Mouse (Mus musculus) urinary bladder, postnatal 36 days (tissue): ENCODE measurements around the gene Krtcap2.

Source experiments
- DNase-seq, 2 experiments: peaks; one replicate each; pipeline ENCODE4 v3.0.0; 2022; ENCODE audit warnings: low spot score in 2 of 2, mixed read lengths in 1 of 2

The Krtcap2 gene

DNA sequence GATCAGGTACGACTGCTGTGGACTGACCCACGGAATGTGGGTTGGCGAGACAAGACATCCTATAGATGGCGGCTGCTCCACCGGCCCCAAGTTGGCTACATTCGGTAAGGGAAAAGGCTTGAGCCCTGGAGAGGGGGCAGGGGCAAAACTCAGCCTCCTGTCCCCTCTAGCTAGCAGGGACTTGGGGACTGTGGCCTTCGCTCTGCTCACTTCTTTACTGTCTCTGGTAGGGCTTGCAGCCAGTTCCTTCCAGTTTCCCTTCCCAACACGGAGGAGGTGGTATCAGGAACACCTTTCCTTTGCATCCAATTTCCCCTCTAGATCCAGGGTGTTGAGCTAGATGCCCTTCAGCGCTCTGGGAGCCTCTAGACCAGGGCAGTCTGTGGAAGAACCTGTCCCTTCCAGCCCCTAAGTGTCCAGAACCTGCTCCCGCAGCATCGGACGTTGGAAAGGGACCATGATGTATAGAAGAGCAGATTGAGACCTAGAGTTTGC, 20.4 kb upstream of the Krtcap2 start:
- no peak for DNase-seq

DNA sequence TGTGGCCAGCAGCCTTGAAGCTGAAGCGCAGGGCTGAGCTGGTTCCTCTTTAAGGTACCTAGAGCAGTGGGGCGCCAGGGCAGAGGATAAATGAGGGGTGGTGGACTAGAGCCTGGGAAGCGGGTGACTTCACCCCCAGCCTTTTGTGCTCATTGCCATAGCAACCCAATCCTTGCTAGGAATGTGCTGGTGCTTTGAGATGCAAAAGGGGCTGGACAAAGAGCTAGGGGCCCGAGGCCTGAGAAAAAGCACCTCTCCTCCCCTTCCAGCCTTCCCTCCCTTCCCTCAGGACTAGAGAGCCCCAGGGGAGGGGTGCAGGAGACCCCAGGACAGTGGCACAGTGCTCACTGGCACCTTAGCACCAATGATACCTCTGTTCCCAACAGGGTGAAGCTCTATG, 19.8 kb upstream of the Krtcap2 start:
- no peak for DNase-seq

DNA sequence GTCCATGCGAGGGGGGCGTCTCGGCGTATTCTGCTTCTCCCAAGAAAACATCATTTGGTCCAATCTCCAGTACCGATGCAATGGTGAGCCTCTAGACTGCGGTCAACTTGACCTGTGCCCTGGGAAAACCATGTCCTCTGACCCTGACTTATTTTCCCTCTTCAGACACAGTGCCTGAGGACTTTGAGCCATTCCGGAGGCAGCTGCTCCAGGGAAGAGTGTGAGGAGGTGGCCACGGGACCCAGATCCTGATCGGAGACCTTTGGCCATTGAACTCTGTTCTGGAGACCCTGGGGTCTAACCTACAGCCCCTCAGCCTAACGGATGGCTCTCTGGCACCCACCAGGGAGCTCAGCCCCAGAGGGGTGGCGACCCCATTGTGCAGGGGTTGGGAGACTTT, 19.4 kb upstream of the Krtcap2 start:
- DNase-seq, result no peak

DNA sequence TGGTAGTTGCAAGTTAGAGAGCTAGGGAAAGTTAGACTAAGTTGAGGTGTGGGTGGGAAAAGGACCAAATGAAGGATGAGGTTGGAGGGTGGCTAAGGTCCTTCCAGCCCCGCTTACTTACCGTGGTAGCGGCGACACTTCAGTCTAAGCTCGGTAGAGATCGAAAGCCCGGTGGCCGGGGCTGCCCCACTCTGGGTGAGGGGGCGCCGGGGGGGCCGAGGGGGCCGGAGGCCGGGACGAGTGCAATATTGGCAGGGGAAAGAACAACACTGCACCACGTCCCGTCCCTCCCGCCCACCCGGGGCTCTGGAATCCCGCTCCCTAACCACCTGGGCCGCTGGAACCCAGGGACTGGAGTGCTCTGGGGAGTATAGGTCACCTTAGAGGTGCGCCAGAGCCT, 18.9 kb upstream of the Krtcap2 start, which contains the start of gene Mtx1:
TSS of gene Mtx1 (minus strand) at position 189 of the 400 bp plus-strand sequence.
- no peak for DNase-seq

DNA sequence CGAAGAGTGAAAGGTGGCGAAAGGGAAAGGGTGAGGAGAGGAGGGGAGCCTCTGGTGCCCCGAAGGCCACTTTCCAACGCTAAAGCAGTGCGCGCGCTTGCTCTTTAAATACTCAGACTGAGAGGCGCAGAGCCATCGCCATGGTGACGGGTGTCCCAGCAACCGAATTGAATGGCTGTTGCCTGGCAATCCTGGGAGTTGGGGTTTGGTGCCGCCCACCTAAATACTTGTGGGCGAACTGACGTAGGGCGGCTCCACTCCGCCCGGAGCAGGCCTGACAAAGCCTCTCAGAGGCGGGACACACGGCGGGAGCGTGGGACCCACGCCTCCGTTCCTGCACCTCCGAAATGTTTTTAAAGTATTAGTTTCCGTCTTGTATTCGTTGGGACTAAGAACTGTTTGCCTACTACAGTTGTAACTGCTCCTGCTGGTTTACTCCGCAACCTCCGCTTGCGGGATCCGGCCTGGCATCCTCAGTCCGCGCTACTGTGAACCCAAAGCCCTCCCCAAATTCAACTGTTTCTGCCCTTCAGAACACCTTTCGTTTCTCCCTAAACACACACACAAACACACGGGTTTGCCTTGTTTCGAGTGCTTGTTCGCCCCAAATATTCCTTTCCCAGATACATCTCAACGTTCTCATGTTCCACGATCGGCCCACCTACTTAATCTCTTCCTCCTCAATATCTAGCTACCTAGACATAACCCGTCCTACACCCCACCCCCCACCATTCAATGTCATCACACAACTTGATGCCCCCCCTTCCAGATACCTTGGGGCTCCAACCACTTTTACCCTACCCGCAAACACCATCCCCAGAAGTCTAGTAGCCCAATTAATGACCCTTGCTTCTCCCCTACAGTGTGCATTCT, 18.2 kb upstream of the Krtcap2 start:
- peak; percentile 71 to 80 for DNase-seq

DNA sequence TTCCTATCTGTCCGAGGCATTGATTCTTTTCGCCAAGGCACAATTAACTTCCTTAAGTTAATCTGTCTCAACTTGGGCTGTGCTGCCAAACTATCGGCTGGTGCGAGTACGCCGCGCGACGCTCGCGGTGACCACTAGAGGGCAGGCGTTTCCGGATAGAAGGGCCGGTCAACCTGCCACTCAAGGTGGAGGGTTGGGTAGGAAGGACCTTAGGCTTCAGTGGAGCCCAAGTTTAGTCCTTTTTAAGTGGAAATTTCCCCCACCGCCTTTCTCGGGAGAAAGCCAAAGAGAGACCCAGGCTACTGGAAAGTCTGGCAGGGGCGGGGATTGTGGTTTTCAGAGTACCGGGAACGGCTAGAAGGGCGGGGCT, 17.6 kb upstream of the Krtcap2 start:
- peak; percentile 83 to 88 for DNase-seq

DNA sequence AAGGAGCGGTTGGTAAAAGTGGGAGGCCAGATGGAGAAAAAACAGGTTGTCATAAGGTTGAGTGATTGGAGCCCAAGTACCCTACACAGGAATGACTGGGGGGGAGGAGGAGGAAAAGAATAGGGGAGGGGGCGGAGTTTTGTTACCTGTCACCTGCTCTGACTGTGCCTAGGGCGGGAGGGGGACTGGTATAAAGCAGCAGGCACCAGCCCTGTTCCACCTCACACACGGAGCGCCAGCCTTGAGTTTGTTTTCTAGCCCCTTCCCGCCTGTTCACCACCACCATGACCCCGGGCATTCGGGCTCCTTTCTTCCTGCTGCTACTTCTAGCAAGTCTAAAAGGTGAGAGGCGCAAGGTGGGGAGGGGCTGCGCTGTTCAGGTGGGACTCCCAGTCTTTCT, 16.9 kb upstream of the Krtcap2 start, which contains the start of gene Muc1:
TSS of gene Muc1 (plus strand) at position 222 of the 400 bp plus-strand sequence.
- DNase-seq, result no peak

DNA sequence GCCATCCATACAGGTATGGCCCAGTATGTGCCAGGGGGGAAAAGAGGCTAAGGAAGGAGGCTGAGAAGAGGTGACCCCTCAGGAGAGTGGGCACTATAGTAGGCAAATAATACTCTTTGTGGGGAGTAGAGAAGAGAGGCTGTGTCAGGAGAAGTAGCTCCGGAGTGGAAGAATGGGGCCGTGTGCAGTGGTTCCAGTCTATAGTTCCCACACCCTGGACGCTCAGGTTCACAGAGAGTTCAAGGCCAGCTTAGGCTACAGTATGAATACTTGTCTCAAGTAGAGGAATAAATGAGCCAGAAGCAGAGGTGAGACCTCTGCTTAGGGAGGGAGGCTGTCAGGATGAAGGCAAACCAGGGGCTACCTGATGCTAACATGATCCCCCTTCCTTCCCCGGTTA, 16.5 kb upstream of the Krtcap2 start:
- no peak for DNase-seq

DNA sequence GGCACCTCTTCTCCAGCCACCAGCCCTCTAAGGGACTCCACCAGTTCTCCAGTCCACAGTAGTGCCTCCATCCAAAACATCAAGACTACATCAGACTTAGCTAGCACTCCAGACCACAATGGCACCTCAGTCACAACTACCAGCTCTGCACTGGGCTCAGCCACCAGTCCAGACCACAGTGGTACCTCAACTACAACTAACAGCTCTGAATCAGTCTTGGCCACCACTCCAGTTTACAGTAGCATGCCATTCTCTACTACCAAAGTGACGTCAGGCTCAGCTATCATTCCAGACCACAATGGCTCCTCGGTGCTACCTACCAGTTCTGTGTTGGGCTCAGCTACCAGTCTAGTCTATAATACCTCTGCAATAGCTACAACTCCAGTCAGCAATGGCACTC, 15.2 kb upstream of the Krtcap2 start:
- DNase-seq, result no peak

DNA sequence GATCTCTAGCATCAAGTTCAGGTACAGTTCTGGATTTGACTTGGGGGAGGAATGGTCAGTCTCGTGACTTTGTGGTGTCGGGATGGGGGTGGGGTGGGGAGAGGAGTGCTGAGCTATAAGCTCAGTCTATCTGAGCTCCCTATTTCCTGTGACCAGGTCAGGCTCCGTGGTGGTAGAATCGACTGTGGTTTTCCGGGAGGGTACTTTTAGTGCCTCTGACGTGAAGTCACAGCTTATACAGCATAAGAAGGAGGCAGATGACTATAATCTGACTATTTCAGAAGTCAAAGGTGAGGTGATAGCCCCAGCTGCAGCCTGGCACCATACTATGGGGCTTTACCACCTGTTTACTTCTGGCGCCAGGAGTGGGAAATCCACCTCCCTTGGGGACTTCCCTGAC, 14.4 kb upstream of the Krtcap2 start:
- no peak for DNase-seq

DNA sequence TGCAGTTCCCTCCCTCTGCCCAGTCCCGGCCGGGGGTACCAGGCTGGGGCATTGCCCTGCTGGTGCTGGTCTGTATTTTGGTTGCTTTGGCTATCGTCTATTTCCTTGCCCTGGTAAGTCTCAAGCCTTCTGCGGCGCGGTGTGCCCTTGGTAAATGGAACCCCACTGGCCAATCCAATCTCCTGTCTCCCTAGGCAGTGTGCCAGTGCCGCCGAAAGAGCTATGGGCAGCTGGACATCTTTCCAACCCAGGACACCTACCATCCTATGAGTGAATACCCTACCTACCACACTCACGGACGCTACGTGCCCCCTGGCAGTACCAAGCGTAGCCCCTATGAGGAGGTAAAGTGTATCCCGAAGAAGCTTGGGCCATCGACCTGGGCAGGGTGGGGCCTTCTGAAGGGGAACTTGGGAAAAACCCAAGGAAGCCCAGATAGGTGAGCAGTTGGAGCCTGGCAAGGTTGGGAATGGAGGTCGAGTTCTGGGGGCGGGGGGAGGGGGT, 13.9 kb upstream of the Krtcap2 start:
- no peak for DNase-seq

DNA sequence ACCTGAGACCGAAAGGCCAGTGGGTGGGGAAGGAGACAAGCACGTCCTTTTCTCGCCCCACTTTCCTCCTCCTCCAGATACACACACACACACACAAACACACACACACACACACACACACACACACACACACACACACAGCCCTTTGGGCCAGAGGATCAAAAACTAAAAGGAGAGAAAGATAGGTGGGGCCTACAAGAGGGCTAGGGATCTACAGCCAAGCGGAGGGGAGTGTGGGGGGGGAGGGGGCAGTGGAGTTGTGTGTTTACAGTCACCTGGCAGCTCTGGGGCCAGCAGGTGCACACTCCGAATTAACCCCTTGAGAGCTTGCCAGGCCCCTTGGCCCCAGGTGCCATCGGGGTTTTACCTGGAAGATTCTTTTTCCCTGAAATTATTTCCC, 13.2 kb upstream of the Krtcap2 start:
- DNase-seq, result no peak

DNA sequence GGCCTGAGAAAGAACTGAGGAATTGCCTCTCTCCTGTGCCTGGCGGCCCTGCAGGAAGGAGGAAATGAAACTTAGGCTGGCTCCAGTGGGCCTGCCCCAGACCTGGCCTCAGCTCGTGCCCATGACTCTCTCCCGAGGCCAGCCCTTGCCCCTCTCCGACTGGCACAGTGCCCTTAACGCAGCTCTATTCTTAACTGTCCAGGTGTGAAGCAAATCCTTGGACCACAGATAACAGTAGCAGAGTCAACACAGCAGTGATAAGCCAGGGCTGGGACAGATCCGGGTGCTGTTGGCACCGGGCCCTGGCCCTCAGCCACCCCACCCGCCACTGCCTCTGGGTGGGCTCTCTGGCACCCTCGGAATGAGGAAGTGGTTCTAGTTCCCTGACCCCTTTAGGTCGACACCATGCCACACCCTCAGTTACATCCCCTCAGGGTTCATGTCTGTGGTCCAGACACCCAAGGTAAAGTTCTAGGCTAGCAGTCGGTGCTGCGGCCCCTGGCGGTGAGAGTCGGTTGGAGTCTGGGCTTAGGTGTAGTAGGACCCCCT, 12.1 kb upstream of the Krtcap2 start:
- DNase-seq, result no peak

DNA sequence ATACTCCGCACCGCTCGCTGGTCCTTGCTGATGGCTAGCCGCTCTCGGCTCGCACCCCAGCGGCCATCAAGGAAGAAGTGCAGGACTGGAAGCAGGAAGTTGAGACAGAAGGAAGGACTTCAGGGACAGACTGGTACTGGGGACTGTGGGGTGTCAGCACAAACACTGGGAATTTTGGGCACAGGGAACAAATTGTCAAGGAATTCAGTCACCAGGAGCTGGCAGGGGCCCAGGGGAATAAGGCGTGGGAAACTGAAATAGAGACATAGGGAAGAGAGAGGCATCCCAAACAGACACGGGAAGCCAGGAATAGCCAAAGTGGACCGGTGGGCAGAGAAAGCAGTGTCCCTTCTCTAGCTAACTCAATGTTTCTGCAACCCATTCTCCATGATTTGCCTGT, 9.2 kb upstream of the Krtcap2 start:
- DNase-seq, result no peak

DNA sequence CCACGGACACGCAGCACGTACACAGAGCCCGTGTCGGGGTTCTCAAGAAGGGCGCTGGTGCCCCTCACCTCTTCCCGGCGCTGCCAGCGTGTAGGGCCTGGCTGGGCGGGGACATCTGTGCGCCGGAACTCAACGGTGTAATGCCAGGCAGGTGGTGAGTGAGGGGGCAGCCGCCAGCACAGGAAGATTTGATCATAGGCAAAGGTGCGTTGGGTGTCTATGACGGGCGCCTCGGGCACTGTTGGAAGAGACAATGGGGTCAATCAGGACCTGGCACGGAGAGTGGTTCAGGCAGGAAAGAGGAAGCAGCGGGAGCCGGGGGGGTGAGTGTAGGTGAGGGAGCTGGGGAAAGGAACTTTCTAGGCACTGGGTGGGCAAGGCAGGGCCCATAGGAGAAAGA, 8.1 kb upstream of the Krtcap2 start:
- DNase-seq, result no peak

DNA sequence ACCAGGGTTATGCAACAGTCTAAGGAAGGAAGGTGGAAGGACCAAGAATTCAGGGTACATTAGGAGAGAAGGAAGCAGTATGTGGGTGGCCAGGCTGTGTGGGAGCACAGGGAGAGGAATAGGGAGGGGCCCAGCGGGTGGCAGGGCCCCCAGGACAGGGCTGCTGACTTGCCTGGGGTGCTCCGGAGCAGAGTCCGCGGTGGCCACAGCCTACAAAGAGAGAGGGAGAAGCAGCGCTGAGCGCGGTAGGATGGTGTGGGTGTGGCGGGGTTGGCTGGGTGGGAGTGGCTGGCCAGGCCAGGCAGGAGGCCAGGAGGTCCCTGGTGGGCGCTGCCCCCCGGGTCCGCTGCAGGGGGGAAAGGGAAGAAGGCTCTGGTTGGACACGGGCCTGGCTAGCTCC, 7.3 kb upstream of the Krtcap2 start:
- no peak for DNase-seq

DNA sequence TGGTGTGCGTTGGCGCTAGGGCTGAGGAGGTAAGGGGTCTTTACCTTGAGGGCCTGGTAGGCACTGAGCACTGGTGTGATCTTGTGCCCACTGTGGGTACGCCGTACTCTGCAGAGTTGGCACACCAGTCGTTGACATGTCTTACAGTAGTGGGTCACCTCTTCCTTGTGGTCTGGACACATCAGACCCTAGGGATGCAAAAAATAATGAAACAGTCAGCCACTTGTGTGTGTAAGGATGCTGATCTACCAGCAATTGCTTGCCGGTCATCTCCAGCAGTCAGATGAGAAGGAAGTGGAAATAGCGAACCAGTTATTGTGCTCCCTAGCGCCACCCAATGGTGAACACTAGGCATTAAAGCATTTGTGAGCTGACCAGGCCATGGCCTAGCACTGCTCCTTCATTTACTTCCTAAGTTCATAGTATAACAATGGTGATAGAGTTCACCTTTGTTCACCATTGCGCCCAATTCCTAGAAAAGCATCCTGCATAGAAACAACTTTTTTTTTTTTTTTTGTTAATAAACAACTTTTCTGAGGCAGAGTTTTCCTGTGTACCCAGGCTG, 3.4 kb upstream of the Krtcap2 start:
- DNase-seq, result no peak

DNA sequence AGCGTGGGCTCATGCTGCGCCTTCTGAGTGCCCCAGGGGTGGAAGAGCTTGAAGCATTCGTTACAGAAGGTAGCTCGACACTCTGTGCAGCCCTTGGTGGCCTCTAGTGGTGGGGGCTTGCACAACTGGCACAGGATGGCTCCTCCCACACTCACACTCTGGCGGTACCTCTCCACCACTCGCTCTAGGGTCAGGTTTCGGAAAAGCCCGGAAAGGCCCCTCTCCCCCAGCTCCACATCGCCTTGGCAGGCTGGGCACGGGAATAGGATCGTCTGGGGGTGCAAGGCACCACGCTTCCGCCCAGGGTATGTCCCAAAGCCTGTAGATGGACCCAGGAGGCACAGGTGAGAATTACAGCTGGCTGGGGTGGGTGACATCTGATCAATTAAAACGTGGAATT, 2.2 kb upstream of the Krtcap2 start:
- no peak for DNase-seq

DNA sequence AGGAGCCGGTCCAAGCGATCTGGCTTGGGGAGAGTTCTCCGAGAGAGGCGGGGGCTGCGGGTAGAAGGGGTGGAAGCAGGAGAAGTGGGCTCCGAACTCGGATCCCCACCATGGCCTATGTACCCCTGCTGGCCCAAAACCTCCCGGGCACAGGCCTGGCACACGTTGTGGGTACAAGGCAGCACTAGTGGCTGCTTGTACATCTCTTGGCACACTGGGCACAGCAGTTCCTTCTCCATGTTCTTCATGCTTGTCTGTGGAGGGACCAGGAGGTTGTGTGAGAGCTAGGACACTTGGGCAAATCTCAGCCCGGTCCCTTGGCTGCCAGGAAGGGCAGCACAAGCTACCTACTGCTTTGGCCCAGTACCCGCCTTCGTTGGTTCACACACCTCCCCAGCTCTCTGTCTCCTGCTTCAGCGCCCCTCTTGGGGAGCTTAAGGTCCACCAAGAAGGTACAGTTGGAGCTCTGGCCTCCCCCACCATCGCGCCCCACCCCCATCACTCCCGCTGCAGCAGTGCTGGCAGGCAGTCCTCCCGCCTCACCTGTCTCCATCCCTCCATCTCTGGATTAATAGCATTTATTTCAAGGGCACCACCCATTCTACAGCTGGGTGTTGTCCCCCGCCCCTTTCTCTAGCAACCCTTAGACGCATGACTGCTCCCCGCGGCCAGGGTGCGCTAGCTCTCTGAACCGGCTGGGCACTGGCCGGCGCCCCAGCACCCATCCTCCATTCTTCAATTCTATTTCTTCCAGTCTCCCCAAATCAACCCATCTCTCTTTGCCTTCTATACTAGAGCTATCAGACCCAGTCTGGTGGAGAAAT, 1.4 kb upstream of the Krtcap2 start:
- no peak for DNase-seq

DNA sequence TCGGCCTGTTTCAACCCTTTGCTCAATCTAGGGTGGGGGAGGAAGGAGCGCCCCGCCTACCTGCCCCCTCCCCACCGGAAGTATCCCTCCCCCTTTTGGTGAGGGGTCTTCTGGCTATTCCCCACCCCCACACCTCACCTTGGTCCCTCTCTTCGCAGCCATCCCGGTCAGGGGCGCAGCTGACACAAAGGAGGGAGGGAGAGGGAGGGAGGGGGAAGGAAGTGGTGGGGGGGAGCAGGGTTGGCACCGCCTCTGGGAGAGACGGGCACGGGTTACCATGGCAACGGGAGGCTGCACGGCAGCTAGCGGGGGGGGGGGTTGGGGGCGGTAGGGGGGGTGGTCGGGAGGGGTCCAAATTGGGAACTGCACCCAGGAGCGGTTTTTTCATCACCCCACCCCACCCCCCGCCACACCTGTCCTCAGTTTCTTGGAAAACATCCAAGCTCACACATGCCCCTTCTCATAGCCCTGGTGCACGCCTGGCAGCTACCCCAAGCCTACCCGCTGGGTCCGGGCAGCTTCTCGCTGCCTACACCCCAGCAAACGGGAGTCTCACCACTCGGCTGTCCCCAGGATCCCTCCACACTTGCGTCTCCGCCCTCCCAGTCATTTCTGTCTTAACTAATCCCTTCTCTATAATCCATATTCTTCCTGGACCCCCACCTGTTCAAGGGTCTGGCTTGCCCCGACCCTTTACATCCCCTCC, 631 bp upstream of the Krtcap2 start:
- no peak for DNase-seq
